Mouse (Mus musculus): ENCODE data around the gene Tet1.

DNA sequence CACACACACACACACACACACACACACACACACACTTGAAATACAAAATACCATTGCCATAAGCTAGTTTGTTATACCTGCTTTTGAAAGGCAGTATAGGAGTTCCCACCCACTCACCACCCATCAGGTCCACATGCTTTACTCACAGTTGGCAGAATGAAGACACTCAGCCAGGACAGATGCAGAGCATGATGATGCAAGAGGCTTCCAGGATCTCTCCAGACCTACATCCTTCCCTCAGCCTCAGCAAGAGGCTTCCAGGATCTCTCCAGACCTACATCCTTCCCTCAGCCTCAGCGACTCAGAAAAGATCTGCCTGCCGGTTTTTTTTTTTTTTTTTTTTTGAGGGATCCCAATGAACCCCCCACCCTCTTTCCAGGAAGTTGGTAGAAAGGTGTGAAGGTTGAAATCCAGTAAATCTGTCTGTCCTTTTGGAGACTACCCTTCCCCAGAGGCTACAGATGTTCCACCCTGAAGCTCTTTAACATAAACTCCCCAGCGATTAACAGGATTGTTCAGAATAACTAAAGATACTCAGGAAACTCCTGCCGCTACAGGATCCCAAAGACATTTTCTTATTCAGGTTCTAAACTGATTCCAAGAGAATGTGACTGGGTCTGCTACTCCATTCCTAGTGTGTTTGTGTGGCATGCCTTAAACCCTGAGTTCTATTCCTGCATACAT is 16.1 kb downstream of the Tet1 start:
- TF ChIP-seq UBTF (IDR thresholded peaks at IDR 0.05; ENCODE audit: borderline replicate concordance, insufficient read depth, low read depth, low read length), result no peak
- TF ChIP-seq GATA1 (IDR thresholded peaks at IDR 0.05; ENCODE audit: low read depth, low read length), result no peak
- TF ChIP-seq CTCF (IDR thresholded peaks at IDR 0.05 in 2 of 3, conservative IDR thresholded peaks at IDR 0.05 in 1 of 3; ENCODE audit: control insufficient read depth in 1 of 3, insufficient read depth in 1 of 3, low read depth in 2 of 3, low read length in 3 of 3, poor library complexity in 1 of 3, severe bottlenecking in 1 of 3), result no peak
- no peak for TF ChIP-seq GABPA (IDR thresholded peaks at IDR 0.05; ENCODE audit: low read depth, low read length)
- no peak for TF ChIP-seq POLR2A (IDR thresholded peaks at IDR 0.05; ENCODE audit: control insufficient read depth in 1 of 2, insufficient read depth in 1 of 2, low read depth in 1 of 2, low read length in 2 of 2, poor library complexity in 1 of 2)
- TF ChIP-seq KAT2A (conservative IDR thresholded peaks at IDR 0.05; ENCODE audit: low read depth, low read length), result no peak
- TF ChIP-seq E2F4 (IDR thresholded peaks at IDR 0.05; ENCODE audit: borderline replicate concordance, low read depth, low read length), result no peak
- no peak for TF ChIP-seq MYB (IDR thresholded peaks at IDR 0.05; ENCODE audit: low read depth, low read length)
- TF ChIP-seq TCF12 (IDR thresholded peaks at IDR 0.05; ENCODE audit: low read depth, low read length), result no peak
- no peak for TF ChIP-seq RAD21 (IDR thresholded peaks at IDR 0.05; ENCODE audit: low read depth, low read length)
- no peak for TF ChIP-seq ELF1 (IDR thresholded peaks at IDR 0.05; ENCODE audit: low read depth, low read length)
- TF ChIP-seq MAFK (IDR thresholded peaks at IDR 0.05; ENCODE audit: borderline replicate concordance, low read depth, low read length), result no peak
- no peak for TF ChIP-seq SMC3 (IDR thresholded peaks at IDR 0.05; ENCODE audit: low read depth, low read length)
